Mouse (Mus musculus): ENCODE results near the gene Adamts8.

Gene Adamts8

GRCm38 (mm10) chr9:30922197-30922894 lies 20.0 kb upstream of the Adamts8 start, which contains the start of gene Adamts15:
Adamts15 (minus strand) TSS chr9:30922452.
- no peak for DNase-seq (ENCODE audit: low spot score)

GRCm38 (mm10) chr9:30928759-30929158 lies 13.6 kb upstream of the Adamts8 start:
- DNase-seq (ENCODE audit: low spot score), result peak; percentile 53

- DNase-seq (ENCODE audit: low spot score), result no peak
These were observed 10.0 kb upstream of the Adamts8 start for GRCm38 (mm10) chr9:30932346-30932745.

- DNase-seq (ENCODE audit: low spot score), result no peak
These were observed 7.5 kb upstream of the Adamts8 start for GRCm38 (mm10) chr9:30934827-30935226.

GRCm38 (mm10) chr9:30936674-30937438 lies 5.5 kb upstream of the Adamts8 start:
- peak; percentile 75 for DNase-seq (ENCODE audit: low spot score)

GRCm38 (mm10) chr9:30940328-30940727 lies 2.0 kb upstream of the Adamts8 start:
- peak; percentile 88 for DNase-seq (ENCODE audit: low spot score)

GRCm38 (mm10) chr9:30943341-30943740 lies 979 bp downstream of the Adamts8 start:
- no peak for DNase-seq (ENCODE audit: low spot score)

- DNase-seq (ENCODE audit: low spot score), result no peak
These were observed 1.9 kb downstream of the Adamts8 start for GRCm38 (mm10) chr9:30944234-30944633.

- DNase-seq (ENCODE audit: low spot score), result no peak
These were observed 2.9 kb downstream of the Adamts8 start for GRCm38 (mm10) chr9:30945276-30945675.

- no peak for DNase-seq (ENCODE audit: low spot score)
These were observed 7.1 kb downstream of the Adamts8 start for GRCm38 (mm10) chr9:30949422-30949821.

- no peak for DNase-seq (ENCODE audit: low spot score)
These were observed 7.6 kb downstream of the Adamts8 start for GRCm38 (mm10) chr9:30949971-30950370.

GRCm38 (mm10) chr9:30950592-30950991 lies 8.2 kb downstream of the Adamts8 start:
- no peak for DNase-seq (ENCODE audit: low spot score)

GRCm38 (mm10) chr9:30951461-30951860 lies 9.1 kb downstream of the Adamts8 start:
- no peak for DNase-seq (ENCODE audit: low spot score)

GRCm38 (mm10) chr9:30953287-30953686 lies 10.9 kb downstream of the Adamts8 start:
- no peak for DNase-seq (ENCODE audit: low spot score)

GRCm38 (mm10) chr9:30955246-30955645 lies 12.9 kb downstream of the Adamts8 start:
- DNase-seq (ENCODE audit: low spot score), result no peak

GRCm38 (mm10) chr9:30963780-30964179 lies 21.4 kb downstream of the Adamts8 start:
- DNase-seq (ENCODE audit: low spot score), result peak; percentile 28

GRCm38 (mm10) chr9:30964685-30965084 lies 22.3 kb downstream of the Adamts8 start:
- DNase-seq (ENCODE audit: low spot score), result peak; percentile 22

GRCm38 (mm10) chr9:30966881-30967280 lies 24.5 kb downstream of the Adamts8 start:
- DNase-seq (ENCODE audit: low spot score), result no peak

GRCm38 (mm10) chr9:30968130-30968529 lies 25.8 kb downstream of the Adamts8 start:
- DNase-seq (ENCODE audit: low spot score), result no peak

- DNase-seq (ENCODE audit: low spot score), result no peak
These were observed 27.6 kb downstream of the Adamts8 start for GRCm38 (mm10) chr9:30970001-30970400.

- peak; percentile 62 for DNase-seq (ENCODE audit: low spot score)
These were observed 29.6 kb downstream of the Adamts8 start for GRCm38 (mm10) chr9:30971967-30972366.

GRCm38 (mm10) chr9:30976339-30977023 lies 34.1 kb downstream of the Adamts8 start:
- peak; percentile 32 for DNase-seq (ENCODE audit: low spot score)

- no peak for DNase-seq (ENCODE audit: low spot score)
These were observed 38.1 kb downstream of the Adamts8 start for GRCm38 (mm10) chr9:30980467-30980866.
